Mouse (Mus musculus) spleen, adult 18-20 months (tissue): ENCODE measurements at regions not wholly inside any gene's neighbourhood (a gene's known extent, or its start where the extent isn't known, plus 50 kb on each side); places are given as distances from the start of the nearest gene placed in this dataset.

ENCODE experiments used
- DNase-seq, 2 experiments: peaks; one replicate each; pipeline ENCODE4 v3.0.0; 2022; ENCODE audit warnings: mixed read lengths in 2 of 2

GRCm38 (mm10) chr2:45747263-45748236 lies 630.4 kb upstream of the Zeb2 start:
- no peak for DNase-seq

- DNase-seq, result no peak
Measured at GRCm38 (mm10) chr2:45746606-45747005, 629.4 kb upstream of the Zeb2 start.

- no peak for DNase-seq
Measured at GRCm38 (mm10) chr2:45736278-45736677, 619.1 kb upstream of the Zeb2 start.

GRCm38 (mm10) chr2:45713997-45714396 lies 596.8 kb upstream of the Zeb2 start:
- DNase-seq, result no peak

GRCm38 (mm10) chr2:45707026-45707425 lies 589.8 kb upstream of the Zeb2 start:
- no peak for DNase-seq

DNA sequence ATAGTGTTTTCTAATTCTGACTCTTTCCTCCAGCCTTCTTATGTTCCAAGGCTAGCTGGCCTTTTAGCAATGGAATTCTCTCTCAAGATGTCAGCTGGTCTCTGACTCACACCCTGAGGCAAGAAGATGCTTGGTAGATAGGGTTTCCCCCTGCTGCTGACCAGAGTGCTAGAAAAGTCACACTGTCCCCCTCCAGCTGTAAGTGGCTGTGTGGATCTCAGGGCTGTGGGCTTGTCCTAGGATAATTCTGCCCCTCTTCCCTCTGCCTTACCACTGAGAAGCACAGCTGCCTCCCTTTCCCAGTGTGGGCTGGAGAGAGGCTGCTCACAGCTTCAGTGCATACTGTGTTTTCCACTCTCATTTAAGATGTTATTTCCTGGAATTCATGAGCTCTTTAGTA lies 585.3 kb upstream of the Zeb2 start:
- no peak for DNase-seq

DNA sequence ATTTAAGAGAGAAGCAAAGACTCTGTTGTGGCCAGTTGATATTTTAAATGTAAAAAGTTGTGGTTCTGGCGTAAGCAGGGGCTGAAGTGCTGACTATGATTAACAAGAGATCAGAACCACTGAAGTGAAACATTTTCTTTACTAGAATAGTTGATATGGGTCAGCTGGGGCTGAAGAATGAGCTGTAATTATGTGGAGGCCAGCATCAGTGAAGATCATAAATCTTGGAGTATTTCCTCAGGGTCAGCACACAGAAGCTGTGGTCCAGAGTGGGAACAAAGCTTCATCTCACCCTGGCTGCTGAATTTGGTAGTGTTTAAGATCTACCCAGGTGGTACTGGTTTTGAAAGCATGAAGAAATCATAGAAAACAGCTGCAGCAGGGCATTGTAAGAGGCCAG lies 583.4 kb upstream of the Zeb2 start:
- no peak for DNase-seq

GRCm38 (mm10) chr2:45693291-45694020 lies 576.3 kb upstream of the Zeb2 start:
- no peak for DNase-seq

- DNase-seq, result no peak
Measured at GRCm38 (mm10) chr2:45692819-45693218, 575.6 kb upstream of the Zeb2 start.

- no peak for DNase-seq
Measured at GRCm38 (mm10) chr2:45688996-45689395, 571.8 kb upstream of the Zeb2 start.

- DNase-seq, result no peak
Measured at GRCm38 (mm10) chr2:45681251-45681650, 564.1 kb upstream of the Zeb2 start.

- no peak for DNase-seq
Measured at GRCm38 (mm10) chr2:45679101-45679895, 562.1 kb upstream of the Zeb2 start.

DNA sequence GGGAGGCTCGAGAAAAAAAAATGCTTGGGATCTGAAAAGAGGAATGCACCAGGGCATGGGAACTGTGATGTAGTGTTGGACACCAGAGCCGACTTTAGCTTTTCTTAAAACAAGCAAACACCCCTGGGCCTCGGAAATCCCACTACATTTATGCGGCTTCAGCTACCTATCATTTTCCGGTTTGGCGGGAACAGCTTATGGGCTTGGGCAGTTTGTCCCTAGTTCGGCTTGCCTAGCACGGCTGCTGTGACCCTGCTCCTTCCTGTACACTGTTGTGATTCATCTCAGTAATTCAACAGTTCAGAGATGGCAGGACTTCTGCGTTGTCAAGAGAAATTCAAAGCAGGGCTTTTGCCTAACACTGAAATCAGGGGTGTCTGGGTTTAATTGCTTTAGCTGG lies 561.5 kb upstream of the Zeb2 start:
- DNase-seq, result no peak

- no peak for DNase-seq
Measured at GRCm38 (mm10) chr2:45675776-45676175, 558.6 kb upstream of the Zeb2 start.

- no peak for DNase-seq
Measured at GRCm38 (mm10) chr2:45656011-45656410, 538.8 kb upstream of the Zeb2 start.

DNA sequence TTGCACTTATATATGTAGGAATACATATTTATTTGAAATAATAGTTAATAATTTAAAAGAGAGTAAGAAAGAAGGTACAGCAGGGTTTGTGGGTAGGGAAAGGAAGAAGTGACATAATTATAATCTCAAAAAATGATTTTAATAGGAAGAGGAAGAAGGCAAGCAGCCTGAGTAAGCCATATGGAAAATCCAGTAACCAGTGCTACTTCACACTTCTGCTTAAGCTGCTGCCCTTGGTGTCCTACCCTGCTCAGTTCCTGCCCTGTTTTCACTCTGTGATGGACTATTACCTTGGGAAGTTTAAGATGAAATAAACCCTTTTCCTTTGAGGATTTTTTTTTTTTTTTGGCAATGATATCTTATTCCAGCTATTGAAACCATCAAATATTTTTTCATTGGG lies 537.5 kb upstream of the Zeb2 start:
- DNase-seq, result no peak

GRCm38 (mm10) chr2:45652977-45653376 lies 535.8 kb upstream of the Zeb2 start:
- no peak for DNase-seq

GRCm38 (mm10) chr2:45650271-45650985 lies 533.2 kb upstream of the Zeb2 start:
- no peak for DNase-seq

GRCm38 (mm10) chr2:45647846-45648245 lies 530.7 kb upstream of the Zeb2 start:
- DNase-seq, result no peak

GRCm38 (mm10) chr2:45630081-45630480 lies 512.9 kb upstream of the Zeb2 start:
- DNase-seq, result no peak

DNA sequence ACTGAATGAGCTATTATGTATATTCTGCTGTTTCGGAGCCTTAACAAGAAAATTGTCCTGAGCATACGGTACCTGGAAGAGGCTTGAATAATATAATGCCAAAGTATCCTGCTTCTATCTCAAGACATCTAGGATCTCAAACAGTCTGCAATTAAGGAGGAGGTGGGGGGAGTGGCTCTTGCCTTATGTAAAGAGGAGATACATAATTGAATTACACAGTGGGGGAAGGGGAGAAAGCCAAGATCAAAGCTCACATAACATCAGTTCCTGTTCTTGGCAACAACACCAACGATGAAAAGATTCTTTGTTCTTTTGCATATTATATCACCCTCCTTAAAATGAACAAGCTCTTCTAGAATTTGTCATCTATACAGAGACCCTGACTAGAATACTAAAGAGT lies 512.4 kb upstream of the Zeb2 start:
- DNase-seq, result no peak

DNA sequence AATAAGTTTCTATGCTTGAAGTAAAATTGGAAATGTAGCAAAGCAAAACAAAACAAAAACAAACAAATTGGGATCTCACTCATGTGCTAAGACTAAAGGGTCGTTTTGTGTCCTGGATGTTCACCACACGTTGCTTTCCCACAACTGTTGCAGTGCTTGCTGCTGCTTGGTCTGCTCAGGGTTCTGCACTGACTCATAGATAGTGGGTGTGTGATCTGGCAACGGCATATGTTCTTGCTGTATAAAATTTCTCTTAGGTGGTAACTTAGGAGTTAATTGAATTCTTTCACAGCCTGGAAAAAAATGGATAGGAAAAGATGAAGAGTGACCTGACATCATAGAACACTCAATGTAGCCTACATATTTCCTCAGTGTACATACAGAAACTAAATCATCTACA lies 505.9 kb upstream of the Zeb2 start:
- no peak for DNase-seq

- no peak for DNase-seq
Measured at GRCm38 (mm10) chr2:45608926-45609325, 491.7 kb upstream of the Zeb2 start.
